In the genomic region with DNA sequence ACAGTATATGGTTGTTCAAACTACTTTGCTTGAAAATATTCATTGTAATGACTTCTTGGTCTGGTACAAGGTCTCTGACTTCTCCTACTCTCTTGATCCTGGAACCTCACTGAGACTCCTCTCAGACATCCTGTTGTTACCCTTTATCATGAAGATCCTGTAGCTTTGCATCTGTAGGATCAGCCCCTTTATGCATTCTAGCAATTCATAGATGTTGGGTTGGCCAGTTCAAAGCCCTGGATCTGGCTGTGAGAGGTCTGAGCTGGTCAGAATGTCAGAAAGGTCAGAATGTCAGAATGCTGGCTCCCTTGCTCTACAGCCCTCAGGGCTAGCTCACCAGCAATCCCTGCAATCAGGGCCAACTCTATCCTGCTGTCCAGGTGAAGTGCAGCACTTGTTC, we compare ENCODE assay signal across 14 mouse cellular contexts.
"Had no signal": no experiment of that assay in that cellular context is flagged by ENCODE, and none has a peak within 500 bp of the region (broad histone marks: within the 10 kb centered on the region; RNA-seq: fewer than 3 reads in every experiment).

No protein-coding gene starts in this region.

- DNase-seq: lung, adult 2 months; lung, postnatal 14 days; lung, postnatal 36 days; midbrain, embryonic 14.5 days; retina, postnatal 1 day; right cerebral cortex, adult 18-20 months; right cerebral cortex, postnatal 25 days; right cerebral cortex, postnatal 4 days; spleen, adult 18-20 months; thymus, adult 18-20 months; thymus, postnatal 14 days; thymus, postnatal 36 days had no signal

- ATAC-seq: lung, postnatal 0 days; midbrain, embryonic 16.5 days had no signal
